Mouse (Mus musculus): ENCODE data around the gene Tspan17.

- TF ChIP-seq CTCF (IDR thresholded peaks at IDR 0.05; ENCODE audit: low read depth) = no peak
- TF ChIP-seq EP300 (IDR thresholded peaks at IDR 0.05; ENCODE audit: low read depth) = no peak
These were observed 17.3 kb downstream of the Tspan17 start for GRCm38 (mm10) chr13:54806434-54806976.
